Mouse (Mus musculus): ENCODE measurements around the gene Clca2.
A peak's percentile ranks its signal among the peaks of the same experiment; 100 is the strongest.
"Not testable (repeated sequence)": the region's sequence is repeated elsewhere in the genome, so short reads cannot be mapped to it uniquely, and the experiment has no call there.

The Clca2 gene

DNA sequence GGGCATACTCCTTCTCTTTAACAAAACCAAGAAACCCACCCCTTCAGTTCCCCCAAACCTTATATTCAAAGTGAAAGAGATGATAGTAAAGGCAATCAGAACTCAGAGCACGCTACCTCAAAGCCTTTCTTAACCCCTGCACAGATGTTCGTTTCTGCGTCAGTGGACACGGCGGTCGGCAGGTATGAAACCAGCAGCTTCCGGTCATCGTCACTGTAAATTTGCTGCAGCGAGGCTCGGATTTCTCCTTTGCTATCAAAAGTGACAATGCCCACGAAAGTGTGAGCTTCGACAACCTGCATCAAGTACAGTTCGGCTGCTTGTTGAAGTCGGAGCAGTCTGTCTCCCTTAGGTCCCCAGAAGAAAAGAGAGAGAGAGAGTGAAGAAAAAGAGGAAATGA lies 13.1 kb downstream of the Clca2 start:
- DNase-seq (ENCODE audit: low spot score) = no peak

GRCm38 (mm10) chr3:145083081-145083480 lies 16.2 kb downstream of the Clca2 start:
- no peak for DNase-seq (ENCODE audit: low spot score)

DNA sequence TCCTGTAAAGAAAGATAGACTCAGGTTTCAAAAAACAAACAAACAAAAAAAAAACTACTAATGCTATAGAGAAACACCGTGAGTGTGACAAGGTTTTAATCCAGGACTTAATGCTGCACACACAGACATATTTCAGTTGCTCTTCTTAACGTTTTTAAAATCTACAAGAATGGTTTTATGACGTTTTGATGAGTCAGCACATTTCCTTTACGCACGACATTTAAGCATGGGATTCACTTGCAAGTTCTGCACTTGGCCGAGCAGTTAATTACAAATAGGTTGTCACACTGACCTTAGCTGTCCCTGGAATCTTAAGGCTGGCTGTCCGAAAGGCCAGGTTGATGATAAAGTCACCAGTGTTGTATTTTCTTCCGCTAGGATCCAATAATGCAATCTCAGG lies 18.3 kb downstream of the Clca2 start:
- DNase-seq (ENCODE audit: low spot score) = no peak

DNA sequence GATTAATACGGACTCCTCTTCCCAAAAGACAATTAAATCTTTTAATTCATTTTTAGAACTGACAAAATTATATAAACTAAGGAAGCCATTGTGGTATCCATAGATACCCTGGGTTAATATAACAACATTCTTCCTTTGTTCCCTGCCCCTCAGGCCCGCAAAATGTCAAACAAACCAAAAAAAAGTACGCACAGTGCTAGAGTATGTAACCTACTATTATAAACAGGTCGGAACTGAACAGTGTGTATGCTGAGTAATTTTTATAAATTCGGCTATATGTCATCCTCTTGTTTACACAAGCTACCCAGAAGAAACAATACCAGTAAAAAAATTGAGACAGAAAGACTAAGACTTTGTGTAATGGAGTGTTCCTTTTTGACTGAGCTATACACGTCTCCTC lies 20.8 kb downstream of the Clca2 start:
- DNase-seq (ENCODE audit: low spot score) = no peak

DNA sequence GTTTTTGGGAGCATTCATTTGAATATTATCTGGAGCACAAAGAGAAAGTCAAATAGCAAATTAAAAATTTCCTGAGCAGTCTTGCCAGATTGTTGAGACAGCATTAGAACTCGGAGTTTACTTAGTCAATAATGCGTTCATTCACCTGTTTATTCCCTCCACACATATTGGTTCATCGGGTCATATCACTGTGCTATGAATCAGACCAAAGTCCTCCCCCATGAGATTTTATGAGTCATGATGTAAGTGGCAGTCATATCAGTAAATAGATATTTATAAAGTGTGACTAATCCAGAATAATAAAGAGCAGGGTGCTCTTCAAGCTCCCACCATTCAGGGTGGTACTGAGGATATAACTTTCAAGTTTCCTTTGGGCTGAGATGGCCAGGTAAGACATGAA lies 26.9 kb downstream of the Clca2 start:
- no peak for DNase-seq (ENCODE audit: low spot score)

GRCm38 (mm10) chr3:145068964-145069363 lies 30.3 kb downstream of the Clca2 start:
- no peak for DNase-seq (ENCODE audit: low spot score)

GRCm38 (mm10) chr3:145055138-145055537 lies 44.1 kb downstream of the Clca2 start:
- not testable (repeated sequence) for DNase-seq (ENCODE audit: low spot score)

DNA sequence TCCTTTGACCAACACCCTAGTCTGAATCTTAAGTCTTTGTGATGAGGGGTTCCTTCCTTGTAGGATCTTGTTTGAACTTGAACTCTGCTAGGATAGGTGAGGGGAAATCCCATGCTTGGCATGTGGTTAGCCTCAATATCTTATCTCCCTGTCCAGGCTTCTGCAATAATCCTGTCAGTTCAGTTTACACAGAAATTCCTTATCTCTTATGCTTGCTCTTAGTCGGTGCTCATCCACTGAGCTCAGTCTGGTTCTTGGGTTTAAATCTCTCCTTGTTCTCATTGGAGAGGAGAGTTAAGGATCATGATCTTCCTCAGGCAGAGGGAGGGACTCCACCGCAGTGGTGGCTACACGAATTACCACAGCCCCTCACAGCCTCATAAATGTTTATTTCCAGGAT lies 49.4 kb downstream of the Clca2 start:
- DNase-seq (ENCODE audit: low spot score) = no peak

DNA sequence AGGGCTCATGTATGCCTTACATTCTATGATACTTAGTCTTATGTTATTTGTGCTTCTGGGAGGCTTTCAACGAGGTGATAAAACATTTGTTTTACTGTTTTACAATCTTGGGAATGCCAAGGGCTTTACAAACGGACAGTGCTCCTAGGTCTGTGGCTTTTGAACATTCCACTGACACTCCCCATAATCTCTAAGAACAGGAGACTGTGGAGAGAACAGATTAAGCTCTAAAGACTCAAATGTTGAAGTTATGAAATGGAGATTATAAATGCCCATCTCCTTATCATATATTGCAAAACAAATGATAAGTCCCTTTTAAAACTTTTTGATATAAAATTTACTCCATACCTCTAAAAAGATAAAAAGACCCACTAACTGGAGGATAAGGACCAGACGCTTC lies 60.4 kb downstream of the Clca2 start:
- DNase-seq (ENCODE audit: low spot score) = no peak

DNA sequence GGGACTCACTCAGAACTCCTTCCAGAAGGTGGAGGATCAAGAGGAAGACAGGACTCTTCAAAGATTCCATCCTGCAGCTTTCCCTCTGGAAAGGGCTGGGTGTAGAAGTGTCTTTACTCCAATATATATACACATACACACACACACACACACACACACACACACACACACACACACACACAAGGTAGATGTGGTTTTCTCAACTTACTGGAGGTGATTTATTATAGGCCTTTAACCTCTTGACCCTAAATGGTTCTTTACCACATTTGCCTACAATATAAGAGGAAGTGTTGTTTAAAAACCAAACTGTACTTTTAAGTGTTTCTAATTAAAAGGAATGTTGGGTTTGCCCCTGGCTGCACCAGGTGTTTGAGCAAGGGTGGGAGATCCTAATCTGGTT lies 66.6 kb downstream of the Clca2 start, which contains the start of gene Clca1:
Gene Clca1 (minus strand): TSS at position 101 of the 400 bp plus-strand sequence.
- no peak for DNase-seq (ENCODE audit: low spot score)

DNA sequence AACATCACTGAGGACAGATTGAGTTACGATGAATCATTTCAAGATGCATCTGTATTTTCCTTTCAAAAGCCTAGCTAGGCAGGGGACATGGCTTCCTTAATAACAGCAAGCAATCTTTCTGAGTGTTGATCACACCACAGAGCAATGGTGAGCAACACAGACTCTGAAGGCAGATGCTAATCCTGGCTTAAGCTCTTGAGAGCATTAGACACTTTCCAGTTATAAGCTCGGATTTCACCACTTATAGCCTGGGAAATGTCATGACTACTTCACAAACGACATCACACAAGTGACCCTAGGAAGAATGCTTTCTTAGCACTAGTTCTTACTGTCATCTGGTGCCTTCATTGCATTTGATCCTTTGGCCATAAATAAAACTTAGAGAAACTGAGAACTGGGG lies 71.2 kb downstream of the Clca2 start:
- DNase-seq (ENCODE audit: low spot score) = peak; percentile 8

DNA sequence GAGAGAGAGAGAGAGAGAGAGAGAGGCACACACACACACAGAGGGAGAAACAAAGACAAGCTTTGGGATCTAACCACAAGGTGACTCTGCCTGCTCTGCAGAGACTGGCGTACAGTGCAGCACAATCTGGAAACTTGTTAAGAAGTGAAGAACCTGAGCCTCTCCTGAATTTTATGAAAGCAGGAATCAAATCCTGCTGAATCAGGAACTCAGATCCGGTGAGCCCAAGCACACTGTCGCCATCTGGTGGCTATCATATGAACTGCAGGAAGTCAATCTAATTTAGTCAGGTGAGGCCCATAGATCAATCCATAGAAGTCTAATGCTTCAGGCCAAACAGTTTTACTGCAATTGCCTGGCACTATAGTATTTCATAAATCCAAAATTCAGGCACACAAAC lies 72.5 kb downstream of the Clca2 start:
- peak; percentile 73 for DNase-seq (ENCODE audit: low spot score)

Measured in retina, embryonic 14.5 days (tissue).